Mouse (Mus musculus): ENCODE measurements around the gene Tas2r119.
"Not testable (repeated sequence)": the region's sequence is repeated elsewhere in the genome, so short reads cannot be mapped to it uniquely, and the experiment has no call there.

The Tas2r119 gene

DNA sequence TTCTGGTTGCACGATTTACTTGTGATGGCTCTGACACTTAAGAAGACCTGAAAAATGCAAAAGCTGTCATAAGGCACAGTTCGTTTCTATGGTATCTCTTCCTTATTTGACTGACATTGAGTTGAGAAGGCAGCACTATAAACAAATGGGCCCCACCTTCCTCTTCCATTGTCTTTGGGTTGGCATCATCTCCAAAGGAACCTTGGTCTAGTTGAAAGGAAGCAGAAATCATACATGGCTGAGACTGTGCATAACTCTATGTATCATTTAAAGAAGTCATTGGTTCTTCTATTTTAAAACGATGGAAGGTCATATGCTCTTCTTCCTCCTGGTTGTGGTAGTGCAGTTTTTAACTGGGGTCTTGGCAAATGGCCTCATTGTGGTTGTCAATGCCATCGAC, at the start of gene Tas2r119:
Gene Tas2r119, plus strand, starts transcription at position 301 of the 400 bp plus-strand sequence.
- no peak for DNase-seq (ENCODE audit: low spot score in 2 of 2)

DNA sequence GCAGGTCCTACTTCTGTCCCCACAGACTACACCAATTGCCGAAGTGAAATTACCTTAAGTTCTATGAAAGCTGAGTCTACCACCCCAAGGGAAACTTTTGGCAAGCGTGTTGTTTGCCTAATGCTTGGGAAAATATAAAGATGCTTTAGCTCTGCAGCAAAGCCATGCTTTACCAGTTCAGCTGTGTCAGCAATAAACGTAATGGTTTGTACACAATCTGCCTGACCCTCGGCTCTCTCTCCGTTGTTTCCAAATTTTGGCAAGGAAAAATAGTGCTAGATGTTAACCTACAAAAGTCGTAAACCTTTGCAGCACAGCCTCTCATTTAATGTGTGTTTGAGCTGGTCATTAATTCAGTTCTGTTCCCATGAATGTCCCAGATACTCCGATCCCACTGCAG, 44.8 kb upstream of the Tas2r119 start:
- DNase-seq (ENCODE audit: low spot score in 2 of 2), result no peak

DNA sequence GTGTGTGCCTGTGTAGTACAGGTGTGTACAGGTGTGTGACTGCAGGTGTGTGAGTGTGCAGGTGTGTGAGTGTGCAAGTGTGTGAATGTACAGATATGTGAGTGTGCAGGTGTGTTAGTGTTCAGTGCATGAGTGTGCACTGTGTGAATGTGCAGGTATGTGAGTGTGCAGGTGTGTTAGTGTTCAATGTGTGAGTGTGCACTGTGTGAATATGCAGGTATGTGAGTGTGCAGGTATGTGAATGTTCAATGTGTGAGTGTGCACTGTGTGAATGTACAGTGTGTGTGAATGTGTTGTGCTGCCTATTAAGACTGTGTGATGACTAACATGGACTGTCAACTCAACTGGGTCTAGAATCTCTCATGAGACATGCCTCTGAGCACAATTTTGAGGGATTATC, 35.4 kb upstream of the Tas2r119 start:
- no peak for DNase-seq (ENCODE audit: low spot score in 2 of 2)

DNA sequence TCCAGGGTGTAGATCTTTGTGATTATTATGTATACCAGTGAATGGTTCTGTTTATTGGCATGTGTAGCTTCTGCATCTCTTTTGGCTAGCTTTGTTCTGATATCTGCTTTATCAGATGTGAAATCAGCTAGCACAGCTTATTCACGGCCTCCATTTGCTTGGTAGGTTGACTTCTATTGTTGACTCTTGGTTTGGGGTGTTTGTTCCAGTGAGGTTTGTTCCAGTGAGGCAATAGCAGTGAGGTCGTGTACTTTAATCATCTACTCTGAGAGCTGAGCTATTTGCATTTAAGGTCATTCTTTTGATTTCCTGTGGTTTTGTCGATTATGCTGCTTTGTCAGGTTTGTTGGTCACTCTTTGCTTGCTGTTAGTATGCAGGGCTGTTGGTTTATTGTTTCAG, 32.8 kb upstream of the Tas2r119 start:
- no peak for DNase-seq (ENCODE audit: low spot score in 2 of 2)

DNA sequence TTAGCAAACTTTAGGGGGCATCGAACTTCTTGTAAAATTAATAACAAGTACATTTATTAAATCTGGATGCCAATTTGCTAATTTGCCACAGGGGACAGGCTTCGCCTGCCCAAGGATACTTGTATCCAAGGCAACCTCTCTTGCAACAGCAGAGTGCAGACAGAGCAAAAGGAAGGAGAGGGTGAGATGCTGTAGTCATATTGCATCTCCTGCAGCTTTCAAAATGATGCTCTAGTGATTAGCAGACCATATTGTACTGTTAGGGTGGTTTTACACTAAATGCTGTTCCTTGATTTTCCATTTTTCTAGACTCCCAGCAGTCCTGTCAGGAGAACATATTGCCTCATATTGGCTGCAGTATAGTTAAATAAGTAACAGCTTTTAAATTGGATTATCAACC, 23.7 kb upstream of the Tas2r119 start:
- no peak for DNase-seq (ENCODE audit: low spot score in 2 of 2)

DNA sequence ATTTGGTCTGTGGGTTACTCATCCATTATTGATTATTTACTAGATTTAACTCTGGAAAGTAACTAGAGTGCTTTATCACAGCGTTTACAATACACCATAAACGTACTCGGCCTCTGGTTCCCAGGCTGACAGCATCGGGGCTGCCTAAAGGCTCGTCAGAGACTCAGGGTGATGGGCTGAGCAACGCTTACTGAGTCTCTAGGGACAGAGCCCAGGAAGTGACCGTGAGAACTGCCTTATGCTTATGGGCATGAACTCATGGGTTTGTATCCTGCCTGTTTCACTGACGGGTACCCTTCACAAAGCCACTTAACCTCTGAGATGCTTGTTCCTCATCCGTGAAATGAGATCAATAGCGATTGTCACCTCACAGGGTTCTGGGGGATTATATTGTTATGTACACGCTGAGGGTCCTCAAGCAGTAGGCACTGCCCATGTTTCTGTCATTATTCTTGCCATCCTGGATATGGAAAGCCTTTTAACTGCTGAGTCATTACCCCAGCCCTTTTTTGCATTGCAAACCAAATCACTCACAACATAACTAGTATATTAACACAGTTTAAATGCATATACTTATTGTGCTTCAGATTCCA, 23.1 kb upstream of the Tas2r119 start:
- no peak for DNase-seq (ENCODE audit: low spot score in 2 of 2)

DNA sequence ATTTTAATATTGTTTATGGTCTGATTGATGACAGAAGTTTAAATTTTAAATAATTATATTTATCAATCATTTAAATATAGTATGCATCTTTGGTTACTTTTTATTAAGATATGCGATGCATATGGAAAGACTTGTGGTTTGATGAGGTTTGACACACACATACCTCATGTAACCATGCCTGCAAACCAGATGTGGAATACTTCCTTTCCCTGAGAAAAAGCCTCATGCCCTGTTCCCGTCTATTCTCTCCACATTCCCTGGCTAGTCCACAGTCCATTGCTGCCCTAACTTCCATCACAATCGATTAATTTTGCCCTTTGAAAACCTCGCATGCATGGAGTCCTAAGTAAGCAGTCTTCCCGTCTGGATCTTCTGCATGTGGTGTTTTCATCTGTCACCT, 21.0 kb upstream of the Tas2r119 start:
- no peak for DNase-seq (ENCODE audit: low spot score in 2 of 2)

DNA sequence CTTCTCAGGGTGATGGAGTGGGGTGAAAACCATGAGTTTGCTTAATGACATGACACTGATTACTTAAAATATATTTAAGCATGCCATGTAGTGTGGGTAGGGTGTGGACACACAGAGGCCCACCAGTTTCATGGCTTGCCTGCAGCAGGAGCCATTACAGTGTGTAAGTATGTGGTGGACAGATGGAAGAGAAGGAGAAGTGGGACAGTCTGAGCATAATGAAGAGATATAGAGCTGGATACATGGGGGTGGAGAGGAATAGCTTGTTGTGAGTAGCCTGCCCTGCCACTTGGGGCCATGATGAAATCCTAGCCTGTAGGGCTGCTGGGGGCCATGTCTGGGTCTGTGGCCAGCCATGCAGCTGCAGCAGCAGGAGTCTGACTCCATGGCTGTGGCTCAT, 16.8 kb upstream of the Tas2r119 start:
- DNase-seq (ENCODE audit: low spot score in 2 of 2), result no peak

DNA sequence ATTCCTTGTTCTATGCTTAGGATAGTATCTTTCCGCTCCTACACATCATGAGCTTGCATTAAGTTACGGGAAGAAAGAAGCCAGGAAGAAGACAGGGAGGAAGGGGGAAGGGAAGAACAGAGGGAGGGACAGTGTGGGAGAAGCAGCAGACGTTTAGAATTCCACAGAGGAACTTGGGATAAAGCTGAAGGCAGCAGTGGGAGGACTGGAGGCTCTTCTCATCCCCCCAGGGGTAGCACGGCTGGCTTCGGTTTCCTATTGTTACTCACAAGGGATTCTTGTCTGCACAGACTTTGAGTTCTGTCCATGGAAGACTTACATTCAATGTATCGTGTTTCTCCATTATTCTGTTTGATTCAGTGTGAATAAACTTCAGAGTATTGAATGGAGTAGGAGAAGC, 5.3 kb upstream of the Tas2r119 start:
- no peak for DNase-seq (ENCODE audit: low spot score in 2 of 2)

DNA sequence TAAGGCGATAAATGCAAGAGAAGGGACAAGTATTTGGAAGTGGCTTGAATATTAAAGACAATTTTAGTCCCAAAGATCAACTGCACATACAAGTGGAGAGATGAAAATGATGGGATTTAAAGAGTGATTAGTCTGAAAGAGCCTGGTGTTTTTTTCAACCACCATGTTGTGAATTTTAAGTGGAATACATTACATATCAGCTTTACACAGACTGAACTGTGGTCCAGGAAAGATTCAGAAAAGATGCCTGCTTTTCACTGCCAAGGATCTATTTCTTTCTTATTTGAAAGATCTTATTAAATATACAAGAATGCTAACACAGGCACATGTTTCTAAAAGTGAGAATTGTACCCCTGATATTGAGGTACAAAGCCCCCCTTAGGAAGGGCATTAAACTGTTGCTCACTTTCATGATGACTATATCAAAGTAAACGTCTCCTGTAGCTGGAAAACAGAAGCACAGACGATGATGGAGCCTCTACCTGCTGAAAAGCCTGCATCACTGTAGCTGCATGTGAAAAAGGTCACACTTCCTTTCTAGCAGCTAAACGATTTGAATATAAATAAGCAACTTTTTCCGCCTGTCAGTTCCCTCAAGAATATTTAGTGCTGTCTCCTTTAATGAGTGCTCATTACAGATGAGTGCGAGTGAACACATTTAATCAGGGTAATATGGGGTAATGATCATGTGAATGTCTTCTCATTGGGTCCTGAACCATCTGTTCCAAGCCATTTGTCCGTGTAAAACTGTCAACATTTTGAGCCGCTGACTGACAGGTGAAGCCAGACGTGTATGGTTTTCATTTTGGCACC, 4.7 kb upstream of the Tas2r119 start:
- no peak for DNase-seq (ENCODE audit: low spot score in 2 of 2)

DNA sequence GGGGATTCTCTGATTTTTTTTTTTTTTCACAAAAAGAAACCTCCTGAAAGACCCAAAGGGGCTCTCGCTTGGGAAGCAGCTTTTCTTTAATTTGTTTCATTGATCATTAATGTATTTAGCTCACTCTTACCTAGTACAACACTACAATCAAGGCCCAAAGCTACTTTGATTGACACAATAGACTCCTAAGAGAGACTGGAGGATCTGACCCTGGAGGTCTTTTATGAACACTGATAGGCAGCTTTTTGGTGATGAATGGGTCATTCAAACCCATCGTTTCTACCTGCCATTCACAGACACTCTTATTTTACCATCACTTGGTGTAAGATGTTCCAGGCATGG, 4.1 kb upstream of the Tas2r119 start:
- DNase-seq (ENCODE audit: low spot score in 2 of 2), result no peak

DNA sequence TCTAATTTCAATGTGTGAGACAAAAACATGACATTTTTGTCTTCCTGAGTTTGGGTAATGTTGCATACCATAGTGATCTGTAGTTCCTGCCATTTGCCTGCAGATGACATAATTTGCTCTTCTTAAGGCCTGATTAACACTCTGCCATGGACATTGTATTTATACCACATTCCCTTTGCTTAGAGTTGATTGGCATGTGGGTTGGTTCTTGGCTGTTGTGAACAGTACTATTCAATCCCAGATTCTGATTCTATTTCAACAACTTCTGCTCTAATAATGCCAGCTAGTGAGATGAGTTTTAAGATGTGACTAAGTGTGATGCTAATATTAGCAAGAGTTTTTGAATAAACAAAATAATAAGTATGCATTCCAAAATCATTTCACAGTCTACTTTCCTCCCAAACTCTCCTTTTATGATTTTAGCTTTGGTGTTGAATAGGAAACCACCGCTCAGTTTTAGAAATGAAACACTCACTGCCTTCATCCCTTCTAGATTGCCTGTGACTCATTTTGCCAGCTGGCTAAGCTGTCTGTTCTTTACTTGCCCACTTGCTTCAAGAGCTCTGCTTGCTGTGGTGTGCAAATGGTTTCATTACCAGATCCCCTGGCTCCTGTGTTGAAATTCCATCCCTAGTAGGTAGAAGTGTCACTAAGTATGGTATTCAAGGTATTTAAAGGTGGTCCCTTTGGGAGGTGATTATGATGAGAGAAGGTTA, 3.1 kb downstream of the Tas2r119 start:
- peak; percentile 33 to 55 for DNase-seq (ENCODE audit: low spot score in 2 of 2)

DNA sequence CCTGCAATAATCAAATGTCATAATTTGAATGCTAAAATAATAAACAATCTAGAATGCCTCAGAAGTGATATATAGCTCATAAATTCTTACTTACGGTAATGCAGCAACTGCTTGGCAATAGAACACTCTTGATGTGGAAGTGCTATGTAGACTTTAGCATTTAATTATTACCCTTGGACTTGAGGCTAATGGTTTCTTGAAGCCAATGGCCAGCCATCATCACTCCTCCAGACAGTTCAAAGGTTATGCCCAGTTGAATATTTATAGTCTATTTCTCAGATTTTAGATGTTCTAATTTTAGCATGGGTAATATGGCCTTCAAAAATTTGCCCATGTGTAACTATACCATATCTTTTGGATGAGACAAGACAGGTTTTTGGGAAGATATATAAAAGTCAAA, 4.9 kb downstream of the Tas2r119 start:
- DNase-seq (ENCODE audit: low spot score in 2 of 2), result no peak

DNA sequence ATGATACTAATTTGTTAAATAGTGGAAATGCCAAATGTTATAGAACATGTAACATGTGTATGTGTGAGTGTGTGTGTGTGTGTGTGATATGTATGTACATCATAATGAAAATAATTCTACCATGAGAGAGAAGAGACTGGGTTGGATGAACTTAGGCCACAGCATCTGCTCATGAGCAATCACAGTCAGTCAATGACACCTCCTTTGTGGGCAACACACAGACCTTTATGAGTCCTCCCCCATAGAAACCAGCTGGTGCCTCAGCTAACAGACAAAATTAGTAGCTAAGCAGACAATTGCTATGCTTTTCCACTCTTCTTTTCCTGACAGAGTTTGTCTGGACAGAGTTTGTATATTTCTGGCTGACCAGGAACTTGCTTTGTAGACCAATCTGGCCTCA, 7.9 kb downstream of the Tas2r119 start:
- no peak for DNase-seq (ENCODE audit: low spot score in 2 of 2)

DNA sequence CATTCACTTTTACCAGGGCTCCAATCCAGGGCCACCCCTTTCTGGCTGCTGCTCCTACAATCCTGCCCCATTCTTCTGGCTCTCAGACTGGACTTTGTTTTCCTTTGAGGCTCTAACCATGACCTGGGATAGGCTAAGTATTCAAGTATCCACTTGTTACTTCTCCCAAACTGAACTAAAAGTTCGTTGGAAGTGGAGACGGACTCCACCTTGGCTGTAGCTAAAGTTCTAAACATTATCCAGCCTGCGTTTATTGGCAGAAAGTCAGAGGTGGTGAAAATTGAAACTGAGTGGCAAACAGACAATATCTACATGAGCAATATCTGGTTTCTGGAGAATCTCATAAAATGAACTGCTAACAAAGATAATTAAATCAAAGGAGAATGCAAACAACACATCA, 12.8 kb downstream of the Tas2r119 start:
- DNase-seq (ENCODE audit: low spot score in 2 of 2), result no peak

DNA sequence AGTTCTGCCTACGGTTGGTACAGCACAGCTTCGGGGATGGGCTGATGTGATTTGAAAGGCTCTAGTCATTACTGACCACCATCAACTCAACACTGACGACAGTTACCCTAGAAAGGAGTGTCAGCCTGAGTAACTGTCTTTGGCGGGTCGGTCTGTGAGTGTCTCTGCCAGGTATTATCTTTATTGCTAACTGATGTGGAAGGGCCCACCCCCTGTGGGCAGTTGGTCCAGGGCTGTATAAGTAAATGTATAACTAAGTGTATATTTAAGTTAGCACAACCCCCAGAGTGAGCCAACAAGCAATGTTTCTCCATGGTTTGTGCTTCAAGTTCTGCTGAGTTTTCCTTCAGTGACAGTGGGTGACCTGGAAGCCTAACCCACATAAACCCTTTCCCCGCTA, 13.3 kb downstream of the Tas2r119 start:
- no peak for DNase-seq (ENCODE audit: low spot score in 2 of 2)

DNA sequence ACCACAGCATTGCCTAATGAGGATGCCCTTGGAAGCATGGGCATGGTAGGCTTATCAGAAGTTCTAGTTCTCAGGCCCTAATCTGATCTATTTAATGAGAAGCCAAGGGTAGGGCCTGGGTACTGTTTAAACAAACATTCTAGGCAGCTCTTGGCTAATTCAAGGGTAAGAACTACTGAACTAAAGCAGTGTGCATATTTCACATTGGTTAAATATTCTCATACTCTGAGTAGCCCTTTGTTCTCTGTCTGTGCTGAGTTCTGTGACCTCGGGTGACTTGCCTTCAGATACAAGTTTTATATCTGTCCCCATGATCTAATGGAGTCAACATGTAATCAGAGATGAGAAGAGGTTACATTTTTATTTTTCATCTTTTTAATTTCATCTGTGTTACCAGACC, 15.9 kb downstream of the Tas2r119 start:
- no peak for DNase-seq (ENCODE audit: low spot score in 2 of 2)

DNA sequence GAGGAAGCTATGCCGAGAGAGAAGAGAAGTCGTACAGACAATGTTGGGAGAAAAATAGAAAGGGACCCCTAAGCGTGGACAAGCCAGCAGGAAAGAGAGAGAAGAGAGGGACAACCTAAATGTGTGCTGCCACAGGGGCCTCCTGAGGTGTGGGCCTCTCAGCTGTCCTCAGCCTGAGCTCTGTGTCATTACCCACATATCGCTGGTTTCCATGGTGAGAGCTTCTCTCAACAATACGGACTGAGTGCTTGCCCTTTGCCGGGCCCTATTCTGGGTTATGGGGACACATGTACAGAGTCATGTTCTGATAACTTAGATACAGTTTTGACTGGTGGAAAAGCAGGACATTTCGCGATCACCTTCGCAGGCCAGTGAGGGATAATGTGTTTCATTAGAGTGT, 21.0 kb downstream of the Tas2r119 start:
- DNase-seq (ENCODE audit: low spot score in 2 of 2), result no peak

DNA sequence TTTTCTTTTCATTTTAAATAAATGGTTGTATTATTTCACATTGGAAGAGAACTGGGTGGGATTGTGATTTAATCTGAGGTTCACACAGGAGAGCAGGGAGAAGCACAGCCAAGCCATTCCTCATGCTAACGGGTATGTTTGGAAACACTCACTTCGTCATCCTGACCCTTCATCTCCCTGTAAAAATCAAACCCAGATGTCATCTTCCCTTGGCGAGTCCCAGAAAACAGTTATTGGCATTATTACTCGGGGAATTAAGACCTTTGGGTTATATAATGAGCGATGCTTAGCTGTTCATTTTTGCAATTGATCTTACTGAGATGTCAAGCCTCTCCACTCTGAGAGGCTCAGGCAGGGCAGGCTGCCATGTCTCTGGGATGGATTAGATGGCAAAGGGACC, 21.5 kb downstream of the Tas2r119 start:
- DNase-seq (ENCODE audit: low spot score in 2 of 2), result no peak

DNA sequence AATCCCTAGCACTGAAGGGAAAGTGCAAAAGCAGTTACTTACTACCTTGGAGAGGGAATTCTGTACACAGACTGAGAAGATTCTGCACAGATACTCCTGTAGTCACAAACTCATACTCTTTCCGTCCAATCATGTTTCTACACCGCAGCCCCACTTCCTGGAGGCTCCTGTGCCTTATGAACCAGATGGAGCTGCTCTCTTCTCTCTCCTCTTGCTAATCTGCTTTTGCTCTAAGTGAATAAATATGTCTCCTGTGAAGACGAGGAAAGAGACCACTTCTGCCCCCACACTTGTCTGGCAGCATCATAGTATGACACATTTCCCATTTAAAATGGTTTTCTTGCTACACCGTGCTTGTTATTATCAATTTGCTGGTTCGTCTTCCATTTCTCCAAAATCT, 26.2 kb downstream of the Tas2r119 start:
- no peak for DNase-seq (ENCODE audit: low spot score in 2 of 2)

DNA sequence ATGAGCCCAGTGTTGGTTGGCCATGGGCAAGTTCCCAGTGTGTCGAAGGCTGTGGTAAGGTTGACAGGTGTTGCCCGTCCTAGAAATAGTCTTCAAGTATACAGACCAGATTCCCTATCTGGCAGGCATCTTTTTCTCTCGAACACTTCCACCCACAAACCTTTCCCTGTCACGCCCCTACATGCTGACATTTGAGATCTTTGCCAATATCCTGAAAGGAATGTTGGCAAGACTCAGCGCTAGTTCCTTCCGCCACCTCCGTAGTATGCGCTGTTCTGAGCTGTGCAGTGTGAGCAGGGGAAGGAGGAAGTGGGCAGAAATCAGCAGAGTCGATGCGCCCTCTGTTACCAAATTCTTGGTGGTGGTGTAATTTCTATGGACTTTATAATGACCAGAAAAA, 27.8 kb downstream of the Tas2r119 start:
- DNase-seq (ENCODE audit: low spot score in 2 of 2), result peak; percentile 20

DNA sequence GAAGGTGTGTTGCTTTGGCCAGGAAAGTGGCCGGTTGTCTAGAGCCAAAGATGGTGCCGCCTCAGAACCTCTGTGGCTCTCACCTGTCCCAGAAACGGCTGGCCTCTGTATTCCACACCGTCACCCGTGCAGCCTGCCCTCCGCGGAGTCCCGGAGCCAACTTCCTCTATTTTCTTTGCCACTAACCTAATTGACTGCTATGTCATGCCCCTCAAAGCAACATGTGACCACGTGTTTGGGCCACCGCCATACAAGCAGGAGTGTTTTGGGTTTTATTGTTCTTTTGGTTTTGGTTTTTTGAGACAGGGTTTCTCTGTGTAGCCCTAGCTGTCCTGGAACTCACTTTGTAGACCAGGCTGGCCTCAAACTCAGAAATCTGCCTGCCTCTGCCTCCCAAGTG, 37.6 kb downstream of the Tas2r119 start:
- DNase-seq (ENCODE audit: low spot score in 2 of 2), result not testable (repeated sequence)

DNA sequence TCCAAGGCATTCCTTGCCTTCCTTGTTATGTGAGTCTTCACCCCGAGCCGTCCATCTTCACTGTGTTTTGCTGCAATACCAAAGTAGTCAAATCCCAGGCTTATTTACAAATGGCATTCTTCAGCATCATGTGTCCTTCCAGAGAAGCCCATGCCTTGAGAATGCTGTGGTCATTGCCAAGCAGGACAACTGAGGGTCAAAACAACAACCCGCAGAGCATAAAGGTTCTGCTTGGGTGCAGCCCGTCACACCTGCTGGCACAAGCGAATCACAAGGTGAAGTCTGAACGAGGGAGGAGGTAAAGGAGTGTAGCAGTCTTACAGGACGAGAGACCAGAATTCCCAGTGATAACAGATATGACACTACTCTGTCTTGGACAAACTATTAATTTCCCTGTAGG, 45.9 kb downstream of the Tas2r119 start:
- no peak for DNase-seq (ENCODE audit: low spot score in 2 of 2)
